Mouse (Mus musculus): ENCODE measurements around the gene Endod1. TPM values are rescaled to one million over a fixed set of nuclear protein-coding genes. Genes with fewer than 3 reads are reported as not detected.

The Endod1 gene
- polyA plus RNA-seq, 1 experiment from 2014 or later: 18.3 TPM

GRCm38 (mm10) chr9:14398946-14399345 lies 17.6 kb upstream of the Endod1 start:
- Histone ChIP-seq H3K27me3 (ENCODE audit: insufficient read depth, low read length) (no peaks in the 10 kb centered on the region), H3K9me3 (replicated peaks; ENCODE audit: low read length) (no peaks in the 10 kb centered on the region), H3K27ac (no peak overlapping the region), H3K4me1 (replicated peaks; ENCODE audit: insufficient read depth, low read length) (no peaks in the 10 kb centered on the region), H3K36me3 (ENCODE audit: insufficient read depth, low read length) (no peaks in the 10 kb centered on the region), H3K4me2 (ENCODE audit: low read length) (no peak overlapping the region), H3K9ac (ENCODE audit: low read depth, low read length) (no peak overlapping the region), H3K4me3 (replicated peaks; ENCODE audit: low read depth, low read length) (no peak overlapping the region)
- WGBS: 69% methylated on average over 1 of the region's 1 CpGs
- DNase-seq (ENCODE audit: low spot score): no peak
- no peak for ATAC-seq (replicated peaks; ENCODE audit: low FRiP score, low read depth)
- no peak for TF ChIP-seq CTCF (IDR thresholded peaks at IDR 0.05; ENCODE audit: low read depth)

DNA sequence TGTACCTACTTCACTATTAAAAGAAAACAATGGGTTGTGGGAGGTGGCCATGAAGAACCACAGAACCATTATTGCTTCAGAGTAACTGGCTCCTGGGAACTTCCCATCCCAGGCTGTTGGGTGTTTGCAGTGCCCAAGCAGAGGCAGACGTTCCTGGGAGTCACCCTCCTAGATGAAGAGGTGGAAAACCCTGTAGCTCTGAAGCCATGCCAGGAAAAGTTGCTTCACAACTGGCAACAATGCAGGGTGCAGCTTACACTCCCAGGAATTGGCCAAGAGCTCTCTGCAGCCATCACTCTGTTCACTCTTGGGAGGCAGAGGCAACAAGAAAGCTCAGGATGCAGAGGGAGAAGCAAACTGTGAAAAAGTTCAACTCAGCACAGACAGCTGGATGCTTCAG lies 16.8 kb upstream of the Endod1 start:
- Histone ChIP-seq H3K27ac (no peak overlapping the region), H3K4me1 (replicated peaks; ENCODE audit: insufficient read depth, low read length) (no peaks in the 10 kb centered on the region), H3K27me3 (ENCODE audit: insufficient read depth, low read length) (no peaks in the 10 kb centered on the region), H3K9ac (ENCODE audit: low read depth, low read length) (no peak overlapping the region), H3K9me3 (replicated peaks; ENCODE audit: low read length) (no peaks in the 10 kb centered on the region), H3K4me3 (replicated peaks; ENCODE audit: low read depth, low read length) (no peak overlapping the region), H3K4me2 (ENCODE audit: low read length) (no peak overlapping the region), H3K36me3 (ENCODE audit: insufficient read depth, low read length) (no peaks in the 10 kb centered on the region)
- TF ChIP-seq CTCF (IDR thresholded peaks at IDR 0.05; ENCODE audit: low read depth): no peak
- WGBS: 48% methylated on average over 1 of the region's 1 CpGs
- no peak for ATAC-seq (replicated peaks; ENCODE audit: low FRiP score, low read depth)
- no peak for DNase-seq (ENCODE audit: low spot score)

DNA sequence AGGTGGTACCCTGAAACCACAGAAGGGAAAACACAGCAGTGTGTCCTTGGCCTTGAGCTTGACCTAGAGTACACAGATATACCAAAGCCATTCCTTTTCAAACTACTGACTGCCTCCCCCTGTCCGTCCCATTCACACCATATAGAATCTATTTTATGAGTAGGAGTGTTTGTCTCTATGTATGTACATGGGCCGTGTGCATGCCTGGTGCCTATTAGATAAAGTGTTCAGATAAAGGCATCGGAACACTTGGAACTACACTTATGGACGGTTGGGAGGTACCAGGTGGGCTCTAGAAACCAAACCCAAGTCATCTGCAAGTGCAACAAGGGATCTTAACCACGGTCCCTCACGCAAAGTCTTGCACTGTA lies 16.1 kb upstream of the Endod1 start:
- Histone ChIP-seq H3K36me3 (ENCODE audit: insufficient read depth, low read length) (no peaks in the 10 kb centered on the region), H3K27ac (no peak overlapping the region), H3K4me2 (ENCODE audit: low read length) (no peak overlapping the region), H3K4me1 (replicated peaks; ENCODE audit: insufficient read depth, low read length) (no peaks in the 10 kb centered on the region), H3K4me3 (replicated peaks; ENCODE audit: low read depth, low read length) (no peak overlapping the region), H3K9ac (ENCODE audit: low read depth, low read length) (no peak overlapping the region), H3K9me3 (replicated peaks; ENCODE audit: low read length) (no peaks in the 10 kb centered on the region), H3K27me3 (ENCODE audit: insufficient read depth, low read length) (no peaks in the 10 kb centered on the region)
- 90% methylated on average over 6 of the region's 6 CpGs for WGBS
- DNase-seq (ENCODE audit: low spot score): no peak
- ATAC-seq (replicated peaks; ENCODE audit: low FRiP score, low read depth): no peak
- no peak for TF ChIP-seq CTCF (IDR thresholded peaks at IDR 0.05; ENCODE audit: low read depth)

DNA sequence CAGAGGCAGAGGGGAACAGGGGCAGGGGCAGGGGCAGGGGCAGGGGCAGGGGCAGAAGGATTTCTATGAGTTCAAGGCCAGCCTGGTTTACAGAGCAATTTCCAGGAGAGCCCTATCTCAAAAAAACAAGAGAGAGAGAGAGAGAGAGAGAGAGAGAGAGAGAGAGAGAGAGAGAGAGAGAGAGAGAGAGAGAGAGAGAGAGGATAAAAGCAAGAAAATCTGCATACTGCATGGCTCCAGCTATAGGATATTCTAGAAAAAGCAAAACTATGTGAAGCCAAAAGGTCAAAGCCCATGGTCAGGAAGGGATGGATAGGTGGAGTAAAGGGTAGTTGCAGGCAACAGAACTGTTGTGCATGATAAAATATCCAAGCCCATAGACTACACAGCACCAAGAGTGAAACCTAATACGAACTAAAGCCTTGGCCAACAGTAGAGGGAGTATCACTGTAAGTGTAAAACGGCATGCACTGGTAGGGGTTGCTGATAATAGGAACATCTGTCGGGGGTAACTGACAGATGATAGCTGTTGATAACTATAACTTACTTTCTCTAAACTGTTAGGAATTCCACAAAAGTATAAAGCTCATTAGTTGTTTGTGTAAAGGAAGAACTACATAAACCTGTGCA lies 15.6 kb upstream of the Endod1 start:
- DNase-seq (ENCODE audit: low spot score) (no peak), ATAC-seq (replicated peaks; ENCODE audit: low FRiP score, low read depth) (no peak)
- H3K27ac ChIP-seq: no peak overlapping the region
- H3K27me3 ChIP-seq (ENCODE audit: insufficient read depth, low read length): no peaks in the 10 kb centered on the region
- H3K9ac ChIP-seq (ENCODE audit: low read depth, low read length): no peak overlapping the region
- H3K9me3 ChIP-seq (replicated peaks; ENCODE audit: low read length): no peaks in the 10 kb centered on the region
- H3K4me3 ChIP-seq (replicated peaks; ENCODE audit: low read depth, low read length): no peak overlapping the region
- H3K4me2 ChIP-seq (ENCODE audit: low read length): no peak overlapping the region
- 70% methylated on average over 3 of the region's 3 CpGs for WGBS
- no peaks in the 10 kb centered on the region for H3K36me3 ChIP-seq (ENCODE audit: insufficient read depth, low read length)
- H3K4me1 ChIP-seq (replicated peaks; ENCODE audit: insufficient read depth, low read length): no peaks in the 10 kb centered on the region
- TF ChIP-seq CTCF (IDR thresholded peaks at IDR 0.05; ENCODE audit: low read depth): no peak

- 66% methylated on average over 2 of the region's 2 CpGs for WGBS
Observed at GRCm38 (mm10) chr9:14396096-14396495, 14.8 kb upstream of the Endod1 start.

DNA sequence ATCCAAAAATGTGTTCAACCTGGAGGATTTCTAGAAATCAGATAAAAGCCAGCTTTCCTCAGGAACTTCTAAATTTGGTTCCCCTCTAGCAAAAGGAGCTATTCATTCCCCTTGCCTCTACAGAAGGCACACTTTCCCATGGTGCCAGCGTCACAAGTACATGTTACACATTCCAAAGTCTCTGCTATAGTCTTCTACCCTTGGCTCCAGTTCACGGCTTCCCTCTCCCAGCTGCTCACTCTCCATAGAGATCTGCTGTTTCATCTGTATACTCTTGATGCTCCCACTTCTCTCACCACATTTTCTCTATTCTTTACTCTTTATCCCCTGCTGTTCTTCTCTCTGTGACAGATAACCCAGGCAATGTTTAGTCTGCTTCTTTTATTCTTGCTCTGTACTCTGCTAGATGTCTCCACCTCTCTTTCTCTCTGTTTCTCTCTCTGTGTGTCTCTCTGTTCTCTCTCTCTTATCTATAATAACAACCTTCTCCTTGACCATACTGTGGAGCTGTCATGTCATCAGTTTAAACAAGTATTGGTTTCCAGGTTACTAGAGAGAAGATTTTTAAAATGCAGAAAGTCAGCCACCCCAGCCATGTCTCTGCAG lies 13.8 kb upstream of the Endod1 start:
- Histone ChIP-seq H3K4me2 (ENCODE audit: low read length) (no peak overlapping the region), H3K27me3 (ENCODE audit: insufficient read depth, low read length) (no peaks in the 10 kb centered on the region), H3K9me3 (replicated peaks; ENCODE audit: low read length) (no peaks in the 10 kb centered on the region), H3K4me3 (replicated peaks; ENCODE audit: low read depth, low read length) (no peak overlapping the region), H3K4me1 (replicated peaks; ENCODE audit: insufficient read depth, low read length) (no peaks in the 10 kb centered on the region), H3K27ac (no peak overlapping the region), H3K36me3 (ENCODE audit: insufficient read depth, low read length) (no peaks in the 10 kb centered on the region), H3K9ac (ENCODE audit: low read depth, low read length) (no peak overlapping the region)
- ATAC-seq (replicated peaks; ENCODE audit: low FRiP score, low read depth): no peak
- WGBS: 40% methylated on average over 2 of the region's 2 CpGs
- TF ChIP-seq CTCF (IDR thresholded peaks at IDR 0.05; ENCODE audit: low read depth): no peak
- DNase-seq (ENCODE audit: low spot score): no peak

More at GRCm38 (mm10) chr9:14396096-14396495, 14.8 kb upstream of the Endod1 start:
- Histone ChIP-seq H3K9me3 (replicated peaks; ENCODE audit: low read length) (no peaks in the 10 kb centered on the region), H3K27ac (no peak overlapping the region), H3K4me1 (replicated peaks; ENCODE audit: insufficient read depth, low read length) (no peaks in the 10 kb centered on the region), H3K9ac (ENCODE audit: low read depth, low read length) (no peak overlapping the region), H3K36me3 (ENCODE audit: insufficient read depth, low read length) (no peaks in the 10 kb centered on the region), H3K4me2 (ENCODE audit: low read length) (no peak overlapping the region), H3K27me3 (ENCODE audit: insufficient read depth, low read length) (no peaks in the 10 kb centered on the region), H3K4me3 (replicated peaks; ENCODE audit: low read depth, low read length) (no peak overlapping the region)
- no peak for ATAC-seq (replicated peaks; ENCODE audit: low FRiP score, low read depth)
- TF ChIP-seq CTCF (IDR thresholded peaks at IDR 0.05; ENCODE audit: low read depth): no peak
- DNase-seq (ENCODE audit: low spot score): no peak

Measured in kidney, postnatal 0 days (tissue).